Mouse (Mus musculus): ENCODE measurements around the gene Elp1. TPM values are rescaled to one million over a fixed set of nuclear protein-coding genes. Genes with fewer than 3 reads are reported as not detected.

Gene Elp1
- polyA plus RNA-seq, 1 experiment from 2014 or later, result 36.0 TPM

DNA sequence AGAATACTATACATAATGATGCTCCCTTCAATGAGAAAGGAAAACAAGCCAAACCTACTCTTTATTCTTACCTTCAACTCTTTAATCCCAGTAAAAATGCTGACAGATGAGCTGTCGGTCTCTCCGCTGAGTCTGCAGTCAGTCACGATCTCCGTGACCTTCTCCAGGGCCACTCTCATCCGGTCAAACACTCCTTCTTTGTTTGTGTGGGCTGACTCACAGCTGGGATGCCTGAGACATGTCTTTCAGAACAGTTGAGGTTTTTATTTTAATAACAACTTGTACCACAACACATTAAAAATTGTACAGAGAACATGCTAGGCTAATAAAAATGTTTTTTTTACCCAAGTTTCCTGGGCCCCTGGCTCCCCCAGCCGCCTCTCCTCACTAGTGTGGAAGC lies 35.5 kb upstream of the Elp1 start:
- H3K9ac ChIP-seq (ENCODE audit: low read length), result no peak overlapping the region
- no peak overlapping the region for H3K27ac ChIP-seq (ENCODE audit: low read length)
- no peaks in the 10 kb centered on the region for H3K9me3 ChIP-seq (replicated peaks; ENCODE audit: control insufficient read depth, low read length)
- no peaks in the 10 kb centered on the region for H3K4me1 ChIP-seq (ENCODE audit: control insufficient read depth, insufficient read depth, low read length)
- H3K27me3 ChIP-seq (ENCODE audit: control insufficient read depth, insufficient read depth, low read length), result no peaks in the 10 kb centered on the region
- H3K4me2 ChIP-seq (ENCODE audit: low read depth, low read length), result no peak overlapping the region
- H3K4me3 ChIP-seq (replicated peaks; ENCODE audit: low read length), result no peak overlapping the region
- H3K36me3 ChIP-seq (ENCODE audit: control insufficient read depth, insufficient read depth, low read length), result no peaks in the 10 kb centered on the region
- ATAC-seq (ENCODE audit: insufficient read depth, low FRiP score), result no peak
- WGBS, result 73% methylated on average over 6 of the region's 6 CpGs

DNA sequence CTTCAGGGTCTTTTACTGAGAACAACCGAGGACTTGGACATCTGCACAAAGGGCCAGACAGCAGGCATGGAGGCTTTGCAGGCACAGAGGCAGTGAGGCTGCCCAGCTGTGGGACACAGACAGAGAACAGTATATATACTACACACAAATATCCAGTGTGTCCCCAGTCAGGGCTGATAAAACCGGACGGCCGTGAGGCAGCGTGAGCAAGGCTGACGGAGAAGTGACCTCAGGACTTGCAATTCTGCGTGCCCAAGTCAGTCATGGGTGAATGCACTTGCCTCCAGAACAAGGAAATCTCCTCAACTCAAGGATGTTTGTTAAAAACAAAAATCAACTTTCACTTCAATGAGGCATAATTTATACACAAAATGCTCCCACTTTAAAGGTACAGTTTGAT lies 29.9 kb upstream of the Elp1 start:
- no peak overlapping the region for H3K4me3 ChIP-seq (replicated peaks; ENCODE audit: low read length)
- no peak overlapping the region for H3K9ac ChIP-seq (ENCODE audit: low read length)
- 86% methylated on average over 7 of the region's 7 CpGs for WGBS
- no peak overlapping the region for H3K4me2 ChIP-seq (ENCODE audit: low read depth, low read length)
- H3K36me3 ChIP-seq (ENCODE audit: control insufficient read depth, insufficient read depth, low read length), result no peaks in the 10 kb centered on the region
- no peak overlapping the region for H3K27ac ChIP-seq (ENCODE audit: low read length)
- no peaks in the 10 kb centered on the region for H3K4me1 ChIP-seq (ENCODE audit: control insufficient read depth, insufficient read depth, low read length)
- H3K9me3 ChIP-seq (replicated peaks; ENCODE audit: control insufficient read depth, low read length), result no peaks in the 10 kb centered on the region
- no peaks in the 10 kb centered on the region for H3K27me3 ChIP-seq (ENCODE audit: control insufficient read depth, insufficient read depth, low read length)
- ATAC-seq (ENCODE audit: insufficient read depth, low FRiP score), result no peak

DNA sequence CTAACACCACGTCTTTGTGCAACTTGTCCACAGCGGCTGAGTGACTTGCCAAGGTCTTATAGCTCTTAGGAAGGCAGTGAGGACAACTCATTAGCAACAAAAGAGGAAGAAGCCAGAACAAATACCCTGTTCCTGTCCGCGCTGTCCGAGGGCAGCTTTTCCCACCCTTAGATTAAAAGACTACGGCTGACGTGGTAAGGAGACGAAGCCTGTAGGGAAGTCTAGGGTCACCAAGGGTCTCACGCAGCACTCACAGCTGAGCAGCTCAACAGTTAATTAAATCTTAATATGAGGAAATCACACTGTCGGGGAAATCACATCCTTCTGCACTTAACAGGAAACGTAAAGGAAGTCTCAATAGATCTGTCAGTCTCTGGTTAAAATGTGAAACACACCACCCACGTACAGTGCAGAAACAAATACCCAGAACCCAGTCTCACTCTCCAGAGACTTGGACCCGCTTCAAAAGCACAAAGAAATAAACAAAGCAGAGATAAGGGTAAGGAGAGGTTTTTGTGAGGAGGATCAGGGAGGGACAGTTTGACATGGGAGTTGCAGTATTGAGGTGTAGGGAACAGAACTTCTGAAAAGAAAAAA lies 29.0 kb upstream of the Elp1 start:
- Histone ChIP-seq H3K4me2 (ENCODE audit: low read depth, low read length) (no peak overlapping the region), H3K9ac (ENCODE audit: low read length) (no peak overlapping the region), H3K36me3 (ENCODE audit: control insufficient read depth, insufficient read depth, low read length) (no peaks in the 10 kb centered on the region), H3K27ac (ENCODE audit: low read length) (no peak overlapping the region), H3K27me3 (ENCODE audit: control insufficient read depth, insufficient read depth, low read length) (no peaks in the 10 kb centered on the region), H3K4me3 (replicated peaks; ENCODE audit: low read length) (no peak overlapping the region), H3K4me1 (ENCODE audit: control insufficient read depth, insufficient read depth, low read length) (no peaks in the 10 kb centered on the region), H3K9me3 (replicated peaks; ENCODE audit: control insufficient read depth, low read length) (no peaks in the 10 kb centered on the region)
- 60% methylated on average over 13 of the region's 13 CpGs for WGBS
- ATAC-seq (ENCODE audit: insufficient read depth, low FRiP score), result no peak

GRCm38 (mm10) chr4:56829511-56829921 lies 27.4 kb upstream of the Elp1 start:
- Histone ChIP-seq H3K4me2 (ENCODE audit: low read depth, low read length) (no peak overlapping the region), H3K27me3 (ENCODE audit: control insufficient read depth, insufficient read depth, low read length) (no peaks in the 10 kb centered on the region), H3K27ac (ENCODE audit: low read length) (0 out of 2 replicates have a peak overlapping the region, but pooled peaks have one; percentile 27), H3K4me1 (ENCODE audit: control insufficient read depth, insufficient read depth, low read length) (no peaks in the 10 kb centered on the region), H3K36me3 (ENCODE audit: control insufficient read depth, insufficient read depth, low read length) (no peaks in the 10 kb centered on the region), H3K9me3 (replicated peaks; ENCODE audit: control insufficient read depth, low read length) (no peaks in the 10 kb centered on the region), H3K4me3 (replicated peaks; ENCODE audit: low read length) (no peak overlapping the region), H3K9ac (ENCODE audit: low read length) (no peak overlapping the region)
- WGBS, result 65% methylated on average over 7 of the region's 7 CpGs
- ATAC-seq (ENCODE audit: insufficient read depth, low FRiP score), result peak; percentile 37; the same call in 1 of the 2 replicates

GRCm38 (mm10) chr4:56828932-56829331 lies 26.8 kb upstream of the Elp1 start:
- Histone ChIP-seq H3K27me3 (ENCODE audit: control insufficient read depth, insufficient read depth, low read length) (no peaks in the 10 kb centered on the region), H3K4me3 (replicated peaks; ENCODE audit: low read length) (no peak overlapping the region), H3K4me2 (ENCODE audit: low read depth, low read length) (no peak overlapping the region), H3K36me3 (ENCODE audit: control insufficient read depth, insufficient read depth, low read length) (no peaks in the 10 kb centered on the region), H3K4me1 (ENCODE audit: control insufficient read depth, insufficient read depth, low read length) (no peaks in the 10 kb centered on the region), H3K9ac (ENCODE audit: low read length) (no peak overlapping the region), H3K27ac (ENCODE audit: low read length) (no peak overlapping the region), H3K9me3 (replicated peaks; ENCODE audit: control insufficient read depth, low read length) (no peaks in the 10 kb centered on the region)
- ATAC-seq (ENCODE audit: insufficient read depth, low FRiP score), result no peak
- 75% methylated on average over 3 of the region's 3 CpGs for WGBS

DNA sequence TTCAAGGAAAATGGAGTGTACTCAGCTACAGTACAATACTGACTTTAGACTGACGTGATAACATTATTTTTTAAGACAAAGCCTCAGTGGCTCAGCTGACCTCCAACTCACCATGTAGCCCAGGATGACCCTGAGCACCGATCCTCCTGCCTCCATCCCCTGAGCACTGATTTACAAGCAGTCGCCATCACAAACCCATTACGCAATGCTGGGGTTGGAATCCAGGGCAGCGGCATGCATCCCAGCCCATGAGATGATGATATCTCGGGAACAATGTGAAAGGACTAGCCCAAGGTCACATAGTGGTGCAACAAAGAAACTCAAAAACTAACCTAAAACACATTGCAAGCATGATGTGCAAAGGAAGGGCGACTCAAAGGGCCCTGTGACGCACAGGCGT lies 22.1 kb upstream of the Elp1 start:
- Histone ChIP-seq H3K4me2 (ENCODE audit: low read depth, low read length) (no peak overlapping the region), H3K4me1 (ENCODE audit: control insufficient read depth, insufficient read depth, low read length) (no peaks in the 10 kb centered on the region), H3K4me3 (replicated peaks; ENCODE audit: low read length) (no peak overlapping the region), H3K27me3 (ENCODE audit: control insufficient read depth, insufficient read depth, low read length) (no peaks in the 10 kb centered on the region), H3K9ac (ENCODE audit: low read length) (no peak overlapping the region), H3K9me3 (replicated peaks; ENCODE audit: control insufficient read depth, low read length) (no peaks in the 10 kb centered on the region), H3K36me3 (ENCODE audit: control insufficient read depth, insufficient read depth, low read length) (no peaks in the 10 kb centered on the region), H3K27ac (ENCODE audit: low read length) (no peak overlapping the region)
- no peak for ATAC-seq (ENCODE audit: insufficient read depth, low FRiP score)
- 92% methylated on average over 9 of the region's 9 CpGs for WGBS

DNA sequence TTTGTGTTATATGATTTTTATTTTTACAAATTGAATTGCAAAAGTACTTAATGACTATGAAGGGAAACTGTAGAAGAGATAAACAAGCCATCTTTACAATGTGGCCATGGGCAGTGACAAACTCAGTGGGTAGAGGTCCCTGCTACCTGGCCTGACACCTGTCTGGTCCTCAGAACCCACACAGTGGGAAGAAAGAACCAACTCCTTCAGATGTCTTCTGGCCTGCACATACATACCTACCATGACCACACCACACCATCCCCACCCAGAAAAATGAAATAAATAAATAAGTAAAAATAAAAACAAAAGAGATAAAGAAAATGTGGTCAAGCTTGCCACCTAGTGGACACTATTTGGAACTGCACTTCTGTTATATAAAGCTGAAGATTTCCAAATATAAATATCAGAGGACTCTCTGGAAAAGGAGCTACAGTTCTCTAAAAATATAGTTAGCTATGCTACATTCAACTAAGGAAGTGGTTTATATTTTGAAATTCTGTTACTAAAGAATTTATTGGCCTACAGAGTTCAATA lies 18.0 kb upstream of the Elp1 start:
- H3K36me3 ChIP-seq (ENCODE audit: control insufficient read depth, insufficient read depth, low read length), result no peaks in the 10 kb centered on the region
- no peaks in the 10 kb centered on the region for H3K4me1 ChIP-seq (ENCODE audit: control insufficient read depth, insufficient read depth, low read length)
- no peak overlapping the region for H3K27ac ChIP-seq (ENCODE audit: low read length)
- no peaks in the 10 kb centered on the region for H3K9me3 ChIP-seq (replicated peaks; ENCODE audit: control insufficient read depth, low read length)
- no peak overlapping the region for H3K9ac ChIP-seq (ENCODE audit: low read length)
- H3K4me2 ChIP-seq (ENCODE audit: low read depth, low read length), result no peak overlapping the region
- no peak overlapping the region for H3K4me3 ChIP-seq (replicated peaks; ENCODE audit: low read length)
- ATAC-seq (ENCODE audit: insufficient read depth, low FRiP score), result no peak
- no peaks in the 10 kb centered on the region for H3K27me3 ChIP-seq (ENCODE audit: control insufficient read depth, insufficient read depth, low read length)

DNA sequence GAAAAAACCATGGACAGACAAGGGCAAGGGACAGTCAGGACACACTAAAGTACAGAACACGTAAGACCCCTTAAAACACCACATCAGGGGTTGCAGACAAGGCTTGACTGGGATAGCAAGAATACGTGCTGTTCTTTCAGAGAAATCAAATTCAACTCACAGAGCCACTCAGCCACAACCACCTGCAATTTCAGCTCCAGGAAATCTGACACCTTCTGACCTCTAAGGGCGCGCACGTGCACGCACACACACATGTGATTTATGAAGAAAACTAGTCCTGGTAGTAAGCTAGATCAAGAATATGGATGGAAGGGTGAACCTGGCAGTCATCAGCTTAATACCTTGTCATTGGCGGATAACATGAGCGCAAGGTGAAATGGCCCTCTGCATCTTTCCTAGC lies 13.0 kb upstream of the Elp1 start:
- Histone ChIP-seq H3K4me1 (ENCODE audit: control insufficient read depth, insufficient read depth, low read length) (no peaks in the 10 kb centered on the region), H3K4me2 (ENCODE audit: low read depth, low read length) (no peak overlapping the region), H3K36me3 (ENCODE audit: control insufficient read depth, insufficient read depth, low read length) (no peaks in the 10 kb centered on the region), H3K9ac (ENCODE audit: low read length) (no peak overlapping the region), H3K27ac (ENCODE audit: low read length) (no peak overlapping the region), H3K27me3 (ENCODE audit: control insufficient read depth, insufficient read depth, low read length) (no peaks in the 10 kb centered on the region), H3K4me3 (replicated peaks; ENCODE audit: low read length) (no peak overlapping the region), H3K9me3 (replicated peaks; ENCODE audit: control insufficient read depth, low read length) (no peaks in the 10 kb centered on the region)
- no peak for ATAC-seq (ENCODE audit: insufficient read depth, low FRiP score)
- 75% methylated on average over 8 of the region's 8 CpGs for WGBS

DNA sequence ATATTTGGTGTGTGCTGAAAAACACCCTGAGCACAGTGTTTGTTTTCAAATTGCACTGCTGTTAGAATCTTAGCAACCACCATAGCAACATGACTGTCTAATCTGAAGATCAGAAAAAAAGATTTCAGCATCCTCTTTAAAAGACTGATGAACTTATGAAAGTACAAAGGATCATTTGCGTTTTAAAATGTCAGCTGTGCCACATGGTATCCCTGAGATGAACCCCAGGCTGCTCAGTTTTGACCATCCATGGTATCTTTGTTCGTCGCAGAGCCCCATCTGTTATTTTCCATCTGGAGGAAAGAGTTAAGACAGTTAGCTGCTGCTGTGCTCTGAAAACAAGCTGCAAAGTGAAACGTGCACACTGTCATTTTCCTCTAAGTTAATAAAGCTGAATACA lies 10.0 kb upstream of the Elp1 start:
- 70% methylated on average over 4 of the region's 4 CpGs for WGBS
- Histone ChIP-seq H3K36me3 (ENCODE audit: control insufficient read depth, insufficient read depth, low read length) (no peaks in the 10 kb centered on the region), H3K9ac (ENCODE audit: low read length) (no peak overlapping the region), H3K4me1 (ENCODE audit: control insufficient read depth, insufficient read depth, low read length) (no peaks in the 10 kb centered on the region), H3K4me2 (ENCODE audit: low read depth, low read length) (no peak overlapping the region), H3K27ac (ENCODE audit: low read length) (no peak overlapping the region), H3K4me3 (replicated peaks; ENCODE audit: low read length) (no peak overlapping the region), H3K27me3 (ENCODE audit: control insufficient read depth, insufficient read depth, low read length) (no peaks in the 10 kb centered on the region), H3K9me3 (replicated peaks; ENCODE audit: control insufficient read depth, low read length) (no peaks in the 10 kb centered on the region)
- no peak for ATAC-seq (ENCODE audit: insufficient read depth, low FRiP score)

Data from stomach, embryonic 16.5 days (tissue).